Mouse (Mus musculus) gastrocnemius, postnatal 4 days (tissue): Measurements from ENCODE around the gene Rai1. TPM values are rescaled to one million over a fixed set of nuclear protein-coding genes. Genes with fewer than 3 reads are reported as not detected.

Source experiments
- DNase-seq, 2 experiments: peaks; one replicate each; pipeline ENCODE4 v3.0.0; 2021 to 2022; ENCODE audit warnings: low spot score in 2 of 2, mixed read lengths in 2 of 2
- total RNA-seq, 2 experiments: library from RNA; stranded (reverse); gene quantifications; 2 replicates each; pipeline ENCODE4 v1.2.3; 2021

The Rai1 gene
- total RNA-seq, 2 experiments from 2014 or later, result 41.7 to 44.6 TPM

DNA sequence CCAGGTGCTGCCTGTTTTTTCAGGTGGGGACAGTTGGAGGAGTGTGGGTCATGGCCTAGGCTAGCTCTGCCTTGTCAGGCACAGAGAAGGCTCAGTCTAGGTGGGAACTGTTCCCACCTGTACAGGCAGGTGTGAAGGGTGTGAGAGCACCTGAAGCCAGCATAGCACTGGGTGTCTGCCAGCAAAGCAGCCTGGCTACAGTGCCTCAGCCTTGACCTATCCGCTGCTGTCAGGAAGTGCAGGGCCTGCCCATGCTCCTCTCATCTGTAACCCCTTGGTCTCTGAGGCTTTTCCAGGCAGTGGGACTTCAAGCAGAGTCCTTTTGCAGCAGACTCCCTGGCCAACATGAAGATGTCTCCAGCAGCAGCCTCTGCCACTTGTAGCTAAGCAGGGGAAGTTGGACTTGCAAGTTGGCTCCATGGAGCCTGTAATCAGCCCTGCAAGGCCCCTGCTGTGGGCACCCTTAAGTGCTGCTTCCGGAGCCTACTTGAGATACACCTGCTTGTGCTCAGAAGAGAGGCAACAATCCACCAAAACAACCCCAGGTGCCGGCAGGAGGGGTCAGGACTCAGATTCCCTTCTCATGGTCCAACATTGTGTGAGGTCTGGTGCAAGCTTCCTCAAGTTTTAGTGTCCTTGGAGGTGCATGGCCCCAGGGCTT is 55.8 kb downstream of the Rai1 start:
- DNase-seq, result no peak

DNA sequence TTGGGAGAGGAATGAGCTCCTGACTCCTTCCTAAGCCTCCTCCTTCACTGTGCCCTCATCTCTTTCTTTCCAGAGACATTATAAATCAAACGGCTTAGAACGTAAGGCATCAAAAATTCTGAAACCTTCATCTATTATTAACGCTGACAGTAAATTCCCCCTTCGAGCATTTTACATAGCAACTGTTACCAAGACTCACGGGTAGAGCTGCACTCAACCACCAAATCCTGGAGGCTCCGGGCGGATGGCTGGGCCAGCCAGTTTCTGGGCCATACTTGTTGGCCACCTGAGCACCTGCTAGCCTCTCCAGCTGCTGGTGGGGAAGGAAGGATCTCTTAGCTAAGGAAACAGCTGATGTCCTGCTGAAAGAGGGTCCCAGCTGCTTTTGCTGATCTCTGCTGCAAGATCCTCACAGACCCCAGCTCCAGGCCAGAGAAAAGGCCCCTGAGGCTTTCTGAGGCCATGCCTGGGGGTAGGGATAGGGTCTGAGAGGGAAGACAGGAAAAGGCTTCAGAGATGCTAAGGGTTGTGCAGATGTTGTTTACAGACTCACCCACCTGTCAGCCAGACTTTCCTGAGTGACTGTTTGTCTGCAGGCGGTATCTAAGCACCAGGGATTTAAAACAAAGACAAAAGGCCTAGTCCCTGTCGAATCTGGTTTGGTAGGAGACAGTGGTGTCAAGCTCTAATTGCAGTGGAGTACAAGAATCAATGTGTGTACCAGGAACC is 56.5 kb downstream of the Rai1 start:
- DNase-seq, result no peak

DNA sequence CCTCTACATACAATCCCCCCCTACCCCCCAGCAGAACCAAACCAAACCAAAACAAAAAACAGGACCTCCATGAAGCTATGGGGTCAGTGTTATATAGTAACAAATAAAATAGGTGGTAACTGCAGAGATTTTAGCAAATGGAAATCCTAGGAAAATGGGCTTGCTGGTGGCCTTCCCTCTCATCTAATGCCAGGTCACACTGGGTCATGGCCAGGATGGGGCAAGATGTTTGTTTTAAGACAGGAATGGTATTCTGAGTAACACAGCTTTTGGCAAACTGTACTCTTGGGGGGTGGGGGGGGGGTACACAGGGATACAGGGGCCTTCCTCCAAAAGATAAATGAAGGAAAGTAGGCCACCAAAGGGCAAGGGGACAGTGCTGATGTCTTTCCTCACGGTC is 57.7 kb downstream of the Rai1 start:
- DNase-seq, result no peak

DNA sequence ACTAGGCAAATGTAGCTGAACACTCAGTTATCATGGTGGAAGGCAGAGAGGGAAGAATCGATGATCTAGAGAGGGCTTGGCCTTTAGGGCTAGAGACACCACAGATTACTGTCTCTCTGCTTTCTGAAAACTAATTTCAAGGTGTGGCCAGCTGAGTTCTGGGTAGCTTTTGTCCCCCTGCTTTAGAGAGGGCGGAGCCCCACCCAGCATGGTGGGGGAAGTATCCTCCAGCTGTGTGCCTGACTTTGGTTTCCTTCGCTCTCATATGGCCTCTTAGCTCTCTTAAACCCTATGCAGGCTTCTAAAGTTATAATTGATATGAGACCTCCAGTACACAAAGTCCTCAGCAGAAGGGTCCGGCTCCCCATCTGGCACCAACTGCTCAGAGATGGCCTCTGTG is 58.5 kb downstream of the Rai1 start:
- DNase-seq, result no peak

DNA sequence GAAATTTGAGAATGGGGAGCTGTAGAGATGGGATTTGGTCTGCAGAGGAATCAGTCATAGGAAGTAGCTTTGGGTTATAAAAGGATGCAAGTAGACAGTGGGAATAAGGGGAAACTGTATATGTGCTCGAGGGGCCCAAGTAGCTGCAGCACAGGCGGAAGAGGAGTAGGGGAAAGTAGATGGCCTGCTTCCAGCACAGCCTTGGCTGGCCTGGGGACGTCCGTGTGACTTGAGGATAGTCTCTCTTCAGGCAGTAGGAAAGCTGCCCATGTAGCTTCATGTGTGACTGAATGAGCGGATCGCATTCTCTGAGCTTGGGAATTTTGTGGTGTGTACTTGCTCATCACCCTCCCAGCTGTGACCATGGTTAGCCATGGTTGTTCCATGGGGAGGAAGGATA is 59.6 kb downstream of the Rai1 start:
- peak in 1 of 2 experiments; percentile 52 for DNase-seq

DNA sequence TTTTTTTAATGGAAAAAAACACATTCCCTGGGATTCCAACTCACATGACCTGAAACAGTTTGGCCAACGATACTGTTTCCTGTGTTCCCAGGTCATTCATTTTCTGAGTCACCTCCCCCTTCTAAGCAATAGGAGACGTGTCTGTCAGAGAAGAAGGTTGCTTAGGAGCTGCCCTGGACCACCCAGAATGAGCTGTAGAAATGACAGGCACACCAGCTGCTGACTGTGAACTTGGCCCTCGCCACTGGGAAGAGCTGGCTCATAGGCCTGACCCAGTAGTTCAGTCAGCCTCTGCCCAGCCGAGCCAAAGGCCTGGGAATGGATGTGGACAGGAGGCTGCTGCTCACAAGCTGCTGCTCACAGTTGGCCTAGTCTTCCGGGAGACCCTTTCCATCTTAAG is 60.3 kb downstream of the Rai1 start:
- DNase-seq, result peak in 1 of 2 experiments; percentile 57

DNA sequence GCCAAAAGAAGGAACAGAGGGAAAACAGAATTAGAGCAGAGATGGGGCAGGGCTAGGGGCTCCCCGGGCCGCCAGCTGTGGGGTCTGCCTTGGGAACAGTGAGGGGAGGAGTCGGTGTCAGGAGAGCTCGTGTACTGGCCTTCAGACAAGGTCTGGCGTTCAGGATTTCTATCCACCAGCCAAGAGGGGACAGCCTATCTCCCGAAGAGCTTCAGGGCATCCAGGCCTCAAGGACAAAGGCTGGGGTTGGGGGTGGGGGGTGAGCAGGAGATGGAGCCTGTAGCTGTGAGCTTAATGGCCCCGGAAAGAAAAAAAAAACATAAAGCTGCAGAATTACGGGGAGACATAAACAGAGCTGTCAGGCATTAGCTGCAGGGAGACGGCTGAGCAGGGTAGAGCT is 64.0 kb downstream of the Rai1 start:
- DNase-seq, result no peak

DNA sequence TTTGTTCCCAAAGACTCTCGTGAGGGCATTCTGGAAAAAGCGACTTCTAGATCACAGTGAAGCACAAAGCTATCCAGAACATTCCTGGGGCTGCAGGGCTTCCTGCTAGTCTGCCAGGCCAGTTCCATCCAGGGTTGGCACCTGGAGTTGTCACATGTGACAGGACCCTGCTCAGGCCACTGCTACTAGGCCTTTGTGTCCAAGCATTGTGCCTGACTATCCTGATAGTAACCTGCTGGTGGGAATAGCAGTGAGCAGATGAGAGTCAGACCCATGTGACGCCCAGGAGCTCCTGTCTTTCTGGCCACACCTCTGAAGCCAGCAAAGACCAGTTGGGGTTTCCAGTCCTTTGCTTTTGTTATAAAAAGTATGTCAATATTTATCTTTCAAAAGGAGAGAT is 67.3 kb downstream of the Rai1 start:
- DNase-seq, result no peak

DNA sequence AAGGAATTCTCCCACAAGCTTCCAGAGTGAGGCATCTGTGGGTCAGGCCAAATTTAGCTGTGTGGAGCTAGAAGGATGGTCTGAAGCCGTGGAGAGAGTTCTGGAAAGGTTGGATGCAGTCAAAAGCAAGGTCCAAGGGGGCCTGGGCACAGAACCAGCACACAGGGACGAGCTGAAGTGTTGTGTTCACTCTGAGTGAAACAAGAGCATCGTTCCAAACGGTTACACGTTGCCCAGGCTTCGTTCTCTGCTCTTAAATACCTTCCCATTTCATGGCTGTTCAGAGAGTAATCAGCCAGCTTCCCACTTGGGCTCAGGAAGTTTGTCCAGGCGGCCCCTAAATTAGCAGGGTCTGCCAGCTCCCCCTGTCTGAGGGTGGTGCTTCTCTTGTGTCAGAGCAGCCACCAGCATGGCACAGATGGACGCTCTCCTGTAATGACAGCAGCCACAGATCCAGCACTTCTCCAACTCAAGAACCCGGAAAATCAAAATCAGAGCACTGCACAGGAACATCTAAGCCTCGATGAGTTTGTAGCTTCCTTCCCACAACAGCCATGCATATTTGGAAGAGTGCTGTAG is 68.9 kb downstream of the Rai1 start:
- DNase-seq, result no peak

DNA sequence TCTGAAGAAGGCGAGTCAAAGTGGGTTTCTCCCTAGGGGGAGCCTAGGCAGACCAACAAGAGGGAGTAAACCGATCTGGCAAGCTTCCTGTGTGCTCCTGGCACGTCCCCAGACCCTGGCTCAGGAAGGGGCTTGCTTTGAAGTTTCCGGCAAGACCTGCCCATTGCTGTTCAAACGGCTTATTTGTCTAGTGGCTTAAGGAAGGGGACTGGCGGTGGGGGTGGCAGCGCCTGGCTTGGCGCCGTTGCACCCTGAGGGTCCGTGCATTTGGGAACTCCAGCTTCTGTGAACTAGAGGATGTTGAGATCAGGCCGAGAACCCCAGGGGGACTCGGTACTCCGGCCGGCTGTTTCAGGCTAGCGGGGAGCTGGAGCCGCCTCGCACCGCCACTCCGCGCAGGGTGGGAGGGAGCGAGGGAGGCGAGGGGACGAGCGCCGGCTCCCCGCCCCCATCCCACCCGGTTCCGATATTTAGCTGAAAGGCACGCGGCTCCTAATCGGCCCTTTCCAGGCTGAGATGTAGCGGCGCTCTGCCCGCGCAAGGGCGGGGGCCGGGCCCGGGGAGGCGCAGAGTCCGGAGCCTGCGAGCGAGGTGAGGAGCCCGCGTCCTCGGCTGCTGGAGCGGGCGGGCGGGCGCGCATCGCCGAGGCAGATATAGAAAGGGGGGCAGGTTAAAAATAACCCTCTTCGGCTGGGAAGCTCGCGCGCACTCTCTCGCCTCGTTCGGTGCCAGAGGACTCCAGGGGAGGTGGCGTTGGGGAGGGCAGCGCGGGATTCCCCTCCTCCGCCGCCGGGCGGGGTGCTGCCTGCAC is 70.8 kb downstream of the Rai1 start:
- peak in 1 of 2 experiments; percentile 55 for DNase-seq

DNA sequence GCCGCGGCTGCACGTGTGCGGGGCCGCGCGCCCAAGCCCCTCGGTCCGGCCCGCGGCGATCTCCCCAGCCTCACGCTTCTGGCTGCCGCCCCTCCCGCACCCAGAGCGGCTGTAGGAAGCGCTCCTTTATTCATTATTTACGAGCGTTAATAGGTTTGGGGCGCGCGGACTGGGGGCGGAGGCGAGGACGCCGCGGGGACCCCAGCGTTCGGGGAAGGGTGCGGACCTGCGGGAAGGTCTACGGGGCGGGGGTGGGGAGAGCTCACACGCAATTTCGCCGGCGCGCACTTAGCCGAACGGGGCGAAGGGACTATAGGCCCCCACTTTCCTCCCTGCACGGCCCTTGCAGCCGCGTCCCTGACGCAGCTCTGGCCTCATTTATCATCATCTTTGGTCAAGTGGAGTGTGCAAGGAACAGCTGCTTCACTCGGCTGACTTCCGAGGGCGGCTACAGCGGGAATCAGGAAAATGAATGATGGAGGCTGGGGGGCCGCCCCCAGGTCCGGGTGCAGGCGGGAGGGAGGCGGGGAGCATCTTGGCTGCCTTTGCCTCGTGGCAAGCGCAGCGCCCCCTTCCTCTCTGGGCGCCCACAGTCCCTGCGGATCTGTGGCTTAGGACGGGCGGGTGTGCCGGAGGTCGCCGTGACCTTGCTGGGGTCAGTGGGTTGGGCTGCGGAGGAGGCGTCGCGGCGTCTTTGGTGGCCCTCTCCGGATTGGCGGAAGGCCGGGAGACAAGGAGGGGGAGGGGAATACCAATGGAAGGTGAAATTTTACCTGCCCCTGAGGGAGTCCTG is 71.6 kb downstream of the Rai1 start:
- peak in 1 of 2 experiments; percentile 56 for DNase-seq

DNA sequence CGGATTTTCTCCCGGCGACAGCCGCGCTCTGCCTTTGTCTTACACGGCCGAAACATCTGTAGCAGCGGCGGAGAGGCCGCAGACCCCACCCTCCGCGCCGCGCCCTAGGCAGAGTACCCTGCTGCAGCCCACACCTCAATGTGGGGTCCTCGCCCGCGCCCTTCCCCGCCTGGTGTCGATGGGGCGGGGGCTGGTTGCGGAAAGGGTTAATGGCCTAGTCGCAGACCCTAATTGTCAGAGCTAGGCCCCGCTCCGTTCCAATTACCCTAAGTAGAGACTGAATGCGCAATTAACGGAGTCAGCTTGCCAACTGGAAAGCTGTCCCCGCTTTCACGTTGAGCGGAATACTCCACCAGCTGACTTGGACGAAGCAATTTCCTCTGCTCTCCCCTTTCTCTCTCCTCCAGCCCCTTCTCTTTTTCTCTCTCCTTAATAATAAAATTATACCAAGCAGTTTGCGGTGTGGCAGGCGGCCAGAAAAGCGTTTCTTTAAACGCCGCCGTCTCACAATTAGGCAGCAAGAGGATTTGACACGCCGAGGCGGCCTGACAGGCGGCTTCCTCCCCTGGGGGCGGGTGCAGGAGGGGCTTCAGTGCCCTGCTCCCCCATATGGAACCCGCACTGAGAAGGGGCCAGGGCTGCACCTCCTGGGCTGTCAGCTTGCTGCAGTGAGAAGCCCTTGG is 72.3 kb downstream of the Rai1 start:
- no peak for DNase-seq

DNA sequence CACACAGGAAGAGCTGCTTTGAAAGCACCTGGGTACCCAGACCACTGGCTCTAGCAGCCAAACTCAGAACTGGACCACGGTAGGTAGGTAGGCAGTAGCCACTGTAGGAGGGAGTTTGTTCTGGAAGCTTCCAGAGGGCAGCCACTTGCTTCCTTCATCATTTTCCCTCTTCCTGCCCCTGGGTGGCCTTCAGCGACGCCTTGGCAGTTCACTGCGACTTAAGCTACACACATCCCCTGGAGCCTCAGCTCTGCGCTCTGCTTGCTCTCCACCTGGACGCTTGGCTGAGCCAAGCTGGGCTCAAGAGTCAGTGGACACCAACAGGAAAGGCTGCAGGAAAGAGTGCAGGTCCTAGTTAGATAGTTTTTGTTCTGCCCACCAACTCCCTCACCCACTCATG is 73.2 kb downstream of the Rai1 start:
- DNase-seq, result no peak

DNA sequence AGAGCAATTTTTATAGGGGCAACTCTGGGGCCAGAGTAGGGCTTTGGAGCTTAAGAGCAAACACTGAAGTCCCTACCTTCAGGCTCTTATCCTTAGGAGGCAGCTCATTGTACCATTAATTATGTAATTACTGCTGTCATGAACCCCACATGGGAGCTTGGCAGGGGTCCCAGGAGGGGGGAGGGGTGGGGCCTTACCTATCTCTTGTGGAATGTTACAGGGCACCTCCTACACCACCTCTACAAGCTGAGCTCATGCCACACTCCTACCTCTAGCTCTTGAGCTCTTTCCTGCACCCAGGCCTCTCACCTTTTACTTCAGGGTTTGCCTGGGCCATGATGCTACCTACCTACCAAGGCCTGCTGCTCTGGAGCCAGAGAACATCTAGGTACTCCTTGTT is 73.7 kb downstream of the Rai1 start:
- DNase-seq, result no peak

DNA sequence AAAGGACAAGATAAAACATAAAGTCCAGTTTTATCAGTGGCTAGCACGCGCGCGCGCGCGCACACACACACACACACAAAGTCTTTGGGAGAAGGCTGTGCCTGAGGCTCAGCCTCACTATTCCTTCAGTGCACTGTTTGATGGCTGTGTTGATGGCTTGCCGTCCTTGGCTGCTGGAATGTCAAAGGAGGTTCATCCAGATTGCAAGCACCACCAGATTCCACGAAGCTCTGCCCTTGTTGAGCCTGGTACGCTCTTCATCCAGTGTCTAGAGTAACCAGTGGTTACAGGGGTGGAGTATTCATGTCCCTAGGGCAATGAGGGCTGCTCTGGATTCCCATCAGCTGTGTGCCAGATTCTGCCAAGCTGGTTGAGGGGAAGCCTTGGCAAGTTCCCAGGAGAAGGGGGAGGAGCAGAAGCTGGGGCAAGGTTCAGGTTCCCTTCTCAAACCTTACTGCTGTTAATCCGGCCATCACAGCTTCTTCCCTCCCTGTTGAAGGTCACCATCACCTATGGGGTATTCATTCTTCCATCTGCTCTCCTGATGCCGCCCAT is 77.4 kb downstream of the Rai1 start:
- no peak for DNase-seq

DNA sequence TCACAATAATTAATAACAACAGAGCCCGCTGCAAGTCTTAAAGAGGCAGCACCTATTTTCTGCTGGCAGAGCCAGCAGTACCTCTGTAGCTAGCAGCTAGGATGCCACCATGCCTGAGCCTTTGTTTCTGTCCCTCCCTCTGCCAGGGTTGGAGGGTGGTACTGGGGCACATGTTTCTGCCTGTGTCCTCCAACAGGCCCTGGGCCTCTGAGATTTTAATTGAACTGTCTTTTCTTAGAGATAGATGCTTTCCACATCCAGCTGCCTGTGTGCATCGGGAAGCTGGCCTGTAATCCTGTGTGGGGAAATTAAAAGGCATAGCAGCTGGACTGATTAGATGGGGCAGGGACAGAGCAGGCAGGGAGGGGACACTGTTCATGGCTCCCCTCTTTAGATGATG is 77.9 kb downstream of the Rai1 start:
- no peak for DNase-seq

DNA sequence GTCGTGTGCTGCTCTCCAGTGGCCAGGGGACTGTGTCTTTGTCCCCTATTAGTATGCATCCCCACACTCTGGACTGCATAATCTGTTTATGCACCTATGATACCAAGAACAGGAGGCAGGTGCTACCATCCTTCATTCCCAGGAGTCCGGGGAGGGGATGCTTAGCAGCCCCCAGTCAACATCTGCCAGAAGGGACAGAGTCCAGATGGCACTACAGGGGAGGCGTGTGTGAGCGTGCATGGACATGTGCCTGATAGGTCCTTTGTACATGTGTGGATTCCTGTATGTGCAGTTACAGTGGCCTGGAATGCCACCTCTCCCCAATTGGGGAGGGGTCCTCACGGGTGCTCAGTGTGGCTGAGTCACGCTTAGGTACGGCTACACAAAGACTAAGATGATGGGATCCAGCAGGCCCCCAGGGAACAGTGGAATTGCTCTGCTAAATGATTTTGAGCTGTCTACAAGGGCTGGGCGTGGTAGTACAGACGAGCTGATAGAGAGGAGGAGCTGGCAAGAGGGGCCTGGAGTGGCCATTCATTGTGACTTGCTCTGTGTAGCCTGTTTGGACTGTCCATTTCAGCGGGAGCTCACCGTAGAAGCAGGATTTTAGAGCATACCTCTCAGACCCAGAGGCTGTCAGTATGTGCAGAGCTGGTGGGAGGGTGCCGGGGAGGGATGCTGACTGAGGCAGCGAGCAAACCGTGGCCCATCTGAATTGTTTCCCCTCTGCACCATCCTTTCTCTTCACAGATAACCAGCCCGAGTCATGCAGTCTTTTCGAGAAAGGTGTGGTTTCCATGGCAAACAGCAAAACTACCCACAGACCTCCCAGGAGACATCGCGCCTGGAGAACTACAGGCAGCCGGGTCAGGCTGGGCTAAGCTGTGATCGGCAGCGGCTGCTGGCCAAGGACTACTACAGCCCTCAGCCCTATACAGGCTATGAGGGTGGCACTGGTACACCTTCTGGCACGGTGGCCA is 79.8 kb downstream of the Rai1 start:
- DNase-seq, result no peak

DNA sequence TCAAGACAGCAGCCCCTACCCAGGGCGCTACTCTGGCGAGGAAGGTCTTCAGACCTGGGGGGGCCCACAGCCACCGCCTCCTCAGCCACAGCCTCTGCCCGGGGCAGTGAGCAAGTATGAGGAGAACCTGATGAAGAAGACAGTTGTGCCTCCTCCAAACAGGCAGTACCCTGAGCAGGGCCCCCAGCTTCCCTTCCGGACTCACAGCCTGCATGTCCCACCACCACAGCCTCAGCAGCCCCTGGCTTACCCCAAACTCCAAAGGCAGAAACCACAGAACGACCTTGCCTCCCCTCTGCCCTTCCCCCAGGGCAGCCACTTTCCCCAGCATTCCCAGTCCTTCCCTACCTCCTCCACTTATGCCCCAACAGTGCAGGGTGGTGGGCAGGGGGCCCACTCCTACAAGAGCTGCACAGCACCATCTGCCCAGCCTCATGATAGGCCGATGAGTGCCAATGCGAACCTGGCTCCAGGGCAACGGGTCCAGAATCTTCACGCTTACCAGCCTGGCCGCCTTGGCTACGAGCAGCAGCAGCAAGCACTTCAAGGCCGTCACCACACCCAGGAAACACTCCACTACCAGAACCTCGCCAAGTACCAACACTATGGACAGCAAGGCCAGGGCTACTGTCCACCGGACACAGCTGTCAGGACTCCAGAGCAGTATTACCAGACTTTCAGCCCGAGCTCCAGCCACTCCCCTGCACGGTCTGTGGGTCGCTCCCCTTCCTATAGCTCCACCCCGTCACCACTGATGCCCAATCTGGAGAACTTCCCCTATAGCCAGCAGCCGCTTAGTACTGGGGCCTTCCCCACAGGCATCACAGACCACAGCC is 80.8 kb downstream of the Rai1 start:
- no peak for DNase-seq
